8 mouse cellular contexts compared by ENCODE assay signal in genomic region chr9:65675461-65676357, GRCm38 (mm10). TPM values are rescaled to one million over a fixed set of nuclear protein-coding genes. Genes with fewer than 3 reads are reported as not detected.
A peak's percentile ranks its signal among the peaks of the same experiment; 100 is the strongest.
DNase-seq lines count a peak whose midpoint lies in the region; ATAC-seq lines count a peak whose summit lies in the region.

No protein-coding gene starts in this region.

- ATAC-seq in kidney, embryonic 16.5 days (ENCODE audit: low FRiP score, low TSS enrichment) = peak; percentile 17
- ATAC-seq in intestine, embryonic 15.5 days = peak; percentile 39
- ATAC-seq in megakaryocyte, adult 5-6 weeks (ENCODE audit: poor library complexity, severe bottlenecking) = peak; percentile 19
- ATAC-seq in megakaryocyte progenitor cell, adult 5-6 weeks (replicated peaks; ENCODE audit: poor library complexity) = no peak

- peak overlapping the region; percentile 25; the same call in 1 of the 2 replicates for H3K27ac ChIP-seq in kidney, embryonic 16.5 days (ENCODE audit: low read length)
- H3K27ac ChIP-seq in embryonic facial prominence, embryonic 10.5 days (replicated peaks) = peak overlapping the region; percentile 93
- H3K27ac ChIP-seq in intestine, embryonic 15.5 days = 0 out of 2 replicates have a peak overlapping the region, but pooled peaks have one; percentile 45

- H3K4me2 ChIP-seq in kidney, embryonic 16.5 days (replicated peaks; ENCODE audit: low read depth, low read length) = peak overlapping the region; percentile 85
- H3K4me2 ChIP-seq in intestine, embryonic 15.5 days (replicated peaks) = peak overlapping the region; percentile 79

- no peaks in the 10 kb centered on the region for H3K9me3 ChIP-seq in kidney, embryonic 16.5 days (ENCODE audit: low read length)
- no peaks in the 10 kb centered on the region for H3K9me3 ChIP-seq in embryonic facial prominence, embryonic 10.5 days
- H3K9me3 ChIP-seq in intestine, embryonic 15.5 days = no peaks in the 10 kb centered on the region

- peak overlapping the region; percentile 53 for H3K9ac ChIP-seq in kidney, embryonic 16.5 days (replicated peaks; ENCODE audit: low read length)
- peak overlapping the region; percentile 33; the same call in 1 of the 2 replicates for H3K9ac ChIP-seq in intestine, embryonic 15.5 days

- peaks cover 48% of the 10 kb centered on the region for H3K4me1 ChIP-seq in kidney, embryonic 16.5 days (ENCODE audit: insufficient read depth, low read length)
- peaks cover 59% of the 10 kb centered on the region for H3K4me1 ChIP-seq in embryonic facial prominence, embryonic 10.5 days
- peaks cover 44% of the 10 kb centered on the region for H3K4me1 ChIP-seq in intestine, embryonic 15.5 days (replicated peaks)

- no peak for DNase-seq in kidney, postnatal 10 days
- DNase-seq in embryonic facial prominence, embryonic 10.5 days (ENCODE audit: low spot score) = no peak
- no peak for DNase-seq in urinary bladder, postnatal 36 days (ENCODE audit: low spot score in 2 of 2)
- DNase-seq in left cerebral cortex, adult 18-20 months (ENCODE audit: low spot score in 2 of 2) = no peak

- H3K4me3 ChIP-seq in kidney, embryonic 16.5 days (ENCODE audit: low read length) = peak overlapping the region; percentile 71
- peak overlapping the region; percentile 84 for H3K4me3 ChIP-seq in embryonic facial prominence, embryonic 10.5 days
- peak overlapping the region; percentile 71 for H3K4me3 ChIP-seq in intestine, embryonic 15.5 days (replicated peaks)

- WGBS in kidney, embryonic 16.5 days = 52% methylated on average over 8 of the region's 8 CpGs
- WGBS in embryonic facial prominence, embryonic 10.5 days = 58% methylated on average over 8 of the region's 8 CpGs
- 51% methylated on average over 8 of the region's 8 CpGs for WGBS in intestine, embryonic 15.5 days

- no peaks in the 10 kb centered on the region for H3K36me3 ChIP-seq in kidney, embryonic 16.5 days (ENCODE audit: insufficient read depth, low read length)
- H3K36me3 ChIP-seq in embryonic facial prominence, embryonic 10.5 days (replicated peaks) = no peaks in the 10 kb centered on the region; the same call in 1 of the 2 replicates
- no peaks in the 10 kb centered on the region for H3K36me3 ChIP-seq in intestine, embryonic 15.5 days

- no peaks in the 10 kb centered on the region for H3K27me3 ChIP-seq in kidney, embryonic 16.5 days (ENCODE audit: insufficient read depth, low read length)
- no peaks in the 10 kb centered on the region for H3K27me3 ChIP-seq in embryonic facial prominence, embryonic 10.5 days (replicated peaks; ENCODE audit: low read depth, poor library complexity, severe bottlenecking)
- no peaks in the 10 kb centered on the region for H3K27me3 ChIP-seq in intestine, embryonic 15.5 days (replicated peaks)

RNA-seq across cellular contexts. Expression of gene Oaz2, which starts 7.9 kb away (rescaled TPM):
- polyA plus RNA-seq in kidney, embryonic 16.5 days (2015; fragmentation: Nextera tagmentation; extraction: Ambion mirVana) = 317 and 362 TPM in 2 replicates
- 251 and 270 TPM in 2 replicates for polyA plus RNA-seq in embryonic facial prominence, embryonic 10.5 days (2016; fragmentation: Nextera tagmentation; extraction: Ambion mirVana)
- polyA plus RNA-seq in intestine, embryonic 15.5 days (2015; fragmentation: Nextera tagmentation; extraction: Ambion mirVana) = 196 and 203 TPM in 2 replicates
- total RNA-seq in megakaryocyte, adult 5-6 weeks (2015) = 12.5 and 15.9 TPM in 2 replicates
- 40.2 and 43.9 TPM in 2 replicates for total RNA-seq in megakaryocyte, adult 5-6 weeks (2017)
- total RNA-seq in left cerebral cortex, adult 18-20 months (2021) = 100 to 1,000 TPM; 241 to 243 TPM
- 8.3 and 15.7 TPM in 2 replicates for total RNA-seq in megakaryocyte progenitor cell, adult 5-6 weeks (2015)
- total RNA-seq in megakaryocyte progenitor cell, adult 5-6 weeks (2017) = 34.4 and 37.3 TPM in 2 replicates

RNA-seq across cellular contexts. Expression of gene Rbpms2, which starts 46.3 kb away (rescaled TPM):
- 34.4 and 36.3 TPM in 2 replicates for polyA plus RNA-seq in kidney, embryonic 16.5 days (2015; fragmentation: Nextera tagmentation; extraction: Ambion mirVana)
- 26.2 and 26.4 TPM in 2 replicates for polyA plus RNA-seq in embryonic facial prominence, embryonic 10.5 days (2016; fragmentation: Nextera tagmentation; extraction: Ambion mirVana)
- polyA plus RNA-seq in intestine, embryonic 15.5 days (2015; fragmentation: Nextera tagmentation; extraction: Ambion mirVana) = 18.9 and 19.6 TPM in 2 replicates
- 0.45 TPM in 1 of 2 replicates, not detected in the other for total RNA-seq in megakaryocyte, adult 5-6 weeks (2015)
- total RNA-seq in megakaryocyte, adult 5-6 weeks (2017) = not detected in 2 replicates
- 1 to 10 TPM; 3.0 to 3.6 TPM for total RNA-seq in left cerebral cortex, adult 18-20 months (2021)
- total RNA-seq in megakaryocyte progenitor cell, adult 5-6 weeks (2015) = 0.15 and 0.20 TPM in 2 replicates
- 0.41 TPM in 1 of 2 replicates, not detected in the other for total RNA-seq in megakaryocyte progenitor cell, adult 5-6 weeks (2017)

Comparison
In these comparisons a context has a peak if more than half of its experiments do, and no peak if none do; other contexts are left out.
1. H3K27ac ChIP-seq: peak in every context shown above with its lines; median percentile 93 in embryonic facial prominence, embryonic 10.5 days; 45 in intestine, embryonic 15.5 days; 25 in kidney, embryonic 16.5 days.
2. RNA of gene Oaz2, which starts 7.9 kb away (total RNA-seq): 241 to 243 TPM in left cerebral cortex, adult 18-20 months; 12.5 to 43.9 TPM in megakaryocyte, adult 5-6 weeks and 8.3 to 37.3 TPM in megakaryocyte progenitor cell, adult 5-6 weeks; every median in the first group is over 4 times any median in the second.
3. Peak in every context shown above with its lines, with median percentiles within 50 percentile points of each other: H3K4me3 ChIP-seq.